Mouse (Mus musculus) heart, postnatal 25 days (tissue): ENCODE measurements around the gene Ccnj. TPM values are rescaled to one million over a fixed set of nuclear protein-coding genes. Genes with fewer than 3 reads are reported as not detected.

ENCODE experiments used
- DNase-seq: peaks from one replicate; pipeline ENCODE4 v3.0.0; 2022; ENCODE audit warnings: low spot score
- intact Hi-C: fragments of 180-260 bp; cut with DNase I; formaldehyde crosslinking; loops from one replicate; pipeline ENCODE4 v1.15.1; 2025
- microRNA-seq: library from miRNA; unstranded; fragments of <30 nt; microRNA quantifications from one replicate; pipeline ENCODE4 v1.2.0, GENCODE M21; 2022
- total RNA-seq, 2 experiments: library from RNA; stranded (reverse); gene quantifications; 2 replicates each; pipeline ENCODE4 v1.2.3; 2021

Gene Ccnj
- total RNA-seq, 2 experiments from 2014 or later, result 5.2 to 5.3 TPM

DNA sequence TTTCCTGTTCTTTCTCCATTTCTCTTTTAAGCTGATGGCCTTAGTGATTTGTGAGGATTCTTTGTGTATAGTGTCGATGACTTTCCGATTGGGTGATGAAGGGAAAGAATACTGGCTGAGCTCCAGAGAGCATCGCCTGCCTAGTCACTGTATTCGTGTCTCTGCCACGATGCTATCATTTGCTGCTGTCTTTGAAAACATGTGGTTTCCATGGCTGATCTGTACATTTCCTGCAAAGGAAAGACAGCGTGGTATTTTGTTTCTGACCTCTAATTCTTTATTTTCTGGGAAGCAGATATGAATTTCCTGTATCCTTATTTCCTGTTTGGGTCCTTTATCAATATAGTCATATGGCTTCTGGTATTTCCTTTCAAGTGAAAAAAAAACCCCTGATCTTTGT lies 9.2 kb downstream of the Ccnj start:
- no peak for DNase-seq
- intact Hi-C loops, result no loop called here

DNA sequence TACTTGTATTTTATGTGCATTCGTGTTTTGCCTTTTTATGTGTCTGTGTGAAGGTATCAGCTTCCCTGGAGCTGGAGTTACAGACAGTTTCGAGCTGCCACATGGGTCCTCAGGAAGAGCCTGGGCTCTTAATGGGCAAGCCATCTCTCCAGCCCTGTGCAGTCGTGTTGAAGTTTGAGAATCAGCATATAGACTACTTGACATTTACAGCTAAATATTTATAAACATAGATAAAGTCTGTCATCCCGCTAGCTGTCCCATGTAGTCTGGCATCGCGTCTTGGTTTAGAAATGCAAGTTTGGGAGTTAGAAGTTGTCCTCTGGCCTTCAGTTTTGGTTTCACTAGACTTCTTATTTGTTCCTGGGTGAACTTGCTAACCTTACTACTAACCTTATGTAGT lies 10.0 kb downstream of the Ccnj start:
- no peak for DNase-seq
- intact Hi-C loops, result no loop called here

DNA sequence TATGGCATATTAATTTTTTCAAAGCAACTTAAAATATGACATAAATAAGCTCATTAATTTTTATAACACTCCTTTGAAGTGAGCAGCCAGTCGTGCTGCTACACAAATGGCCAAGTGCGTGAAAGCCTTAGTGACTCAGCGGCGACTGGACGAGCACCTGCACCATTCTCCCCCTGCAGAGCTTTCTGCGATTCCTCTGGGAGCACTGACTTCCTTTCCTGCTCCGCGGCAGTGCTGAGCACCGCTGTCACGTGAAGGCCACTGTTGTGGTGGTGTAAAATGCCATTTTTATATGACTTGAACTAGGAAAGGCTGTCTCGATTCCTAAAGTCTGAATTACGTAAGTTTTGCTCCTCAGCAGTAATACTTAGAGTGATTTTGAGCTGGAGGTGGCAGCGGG lies 10.5 kb downstream of the Ccnj start:
- no peak for DNase-seq
- intact Hi-C loops, result no loop called here

DNA sequence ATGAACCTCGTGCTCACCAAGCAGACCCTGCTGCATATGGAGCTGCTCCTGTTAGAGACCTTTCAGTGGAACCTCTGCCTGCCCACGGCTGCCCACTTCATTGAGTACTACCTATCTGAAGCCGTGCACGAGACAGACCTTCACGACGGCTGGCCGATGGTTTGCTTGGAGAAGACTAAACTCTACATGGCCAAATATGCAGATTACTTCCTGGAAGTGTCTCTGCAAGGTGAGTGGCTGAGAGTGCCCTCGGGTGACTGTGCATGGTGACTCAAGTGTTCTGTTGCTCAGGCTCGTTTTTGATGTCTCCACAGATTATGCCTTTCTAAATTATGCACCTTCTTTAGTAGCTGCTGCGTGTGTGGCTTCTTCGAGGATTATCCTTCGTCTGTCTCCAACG lies 13.7 kb downstream of the Ccnj start:
- DNase-seq, result no peak
- intact Hi-C loops, result no loop called here

DNA sequence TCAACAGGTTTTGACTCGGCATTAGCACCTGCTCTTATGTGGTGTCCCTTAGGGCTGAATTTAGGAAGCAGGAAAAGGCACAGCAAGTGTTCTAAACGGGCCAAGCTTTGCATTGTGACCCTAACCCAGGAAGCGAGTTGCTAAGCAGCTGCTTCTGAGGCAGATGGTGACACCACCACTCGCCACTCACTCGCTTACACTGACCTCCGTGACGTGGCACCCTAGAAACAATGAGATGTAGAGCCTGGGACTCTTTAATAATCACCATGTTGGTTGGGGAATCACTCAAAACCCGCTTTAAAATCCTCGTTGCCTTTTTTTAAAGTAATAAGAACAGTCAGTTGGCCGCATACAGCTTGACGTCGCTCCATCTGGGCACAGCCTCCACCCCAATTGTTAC lies 18.3 kb downstream of the Ccnj start:
- intact Hi-C loops, result no loop called here
- DNase-seq, result no peak

DNA sequence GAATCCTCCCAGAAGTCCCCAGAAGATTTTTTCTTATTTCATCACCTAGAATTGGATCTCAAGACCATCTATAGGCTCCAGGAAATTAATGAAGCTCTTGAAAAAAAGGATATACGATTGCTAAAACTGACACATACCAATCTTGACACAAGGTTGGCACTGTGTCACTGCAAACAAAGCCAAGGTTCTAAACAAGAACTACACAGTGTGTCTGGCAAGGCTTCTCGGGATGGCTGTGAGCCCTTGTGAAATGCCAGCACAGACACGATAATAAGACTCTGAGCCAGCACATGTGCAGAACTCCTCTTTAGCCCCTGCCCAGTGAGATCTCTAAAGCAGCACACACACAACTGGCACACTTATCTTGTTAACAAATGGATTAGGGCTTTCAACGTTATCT lies 28.5 kb downstream of the Ccnj start:
- intact Hi-C loops, result no loop called here
- DNase-seq, result no peak

DNA sequence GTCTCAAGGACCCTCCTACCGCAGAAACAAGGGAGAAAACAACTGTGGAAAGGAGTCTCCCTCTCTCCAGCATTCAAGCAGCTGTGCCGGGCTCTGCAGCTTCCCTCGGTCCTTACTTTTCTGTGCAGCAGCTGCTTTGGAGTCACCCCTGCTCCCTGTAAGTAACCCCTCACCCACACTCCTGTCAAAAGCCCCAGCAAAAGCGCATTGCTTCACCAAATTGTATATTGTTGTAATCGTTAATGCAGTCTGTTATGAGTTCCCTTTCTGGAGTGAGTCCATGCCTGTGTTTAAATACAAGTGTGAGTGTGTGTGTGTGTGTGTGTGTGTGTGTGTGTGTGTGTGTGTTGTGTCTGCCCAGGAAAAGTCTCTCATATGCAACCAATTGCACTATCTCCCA lies 37.2 kb downstream of the Ccnj start:
- intact Hi-C loops, result no loop called here
- DNase-seq, result no peak

DNA sequence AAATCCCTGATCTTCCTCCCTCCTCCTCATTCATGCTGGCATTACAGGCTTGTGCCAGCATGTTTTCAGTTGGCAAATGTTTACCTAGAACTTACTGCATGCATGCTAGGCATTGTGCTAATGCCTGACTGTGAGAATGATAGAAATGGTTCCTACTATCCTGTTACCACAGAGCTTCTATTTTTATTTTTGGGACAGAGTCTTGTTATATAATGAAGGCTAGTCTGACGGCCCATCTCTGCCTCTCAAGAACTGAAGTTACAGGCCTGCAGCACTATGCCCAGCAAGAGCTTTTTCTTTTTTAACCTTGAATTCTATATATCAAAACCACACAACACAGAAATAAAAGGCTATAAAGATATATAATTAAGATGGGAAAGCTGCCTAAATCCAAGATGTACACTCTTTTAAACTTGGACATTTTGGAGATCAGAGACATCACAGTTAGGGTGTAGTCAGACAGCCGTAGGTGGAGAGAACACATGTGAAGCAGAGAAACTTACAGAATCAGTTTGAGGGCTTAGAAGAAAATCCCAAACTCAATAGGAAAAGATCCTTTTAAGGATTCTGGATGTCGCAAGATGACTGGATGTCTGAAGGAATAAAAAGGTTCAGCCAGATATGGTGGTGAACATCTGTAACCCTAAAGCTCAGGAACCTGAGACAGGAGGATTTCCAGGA lies 38.5 kb downstream of the Ccnj start:
- DNase-seq, result no peak
- intact Hi-C loops, result loop anchor here (5.0 kb wide), 1 partner anchor 37 kb away; the partner anchor contains the start of gene Ccnj

DNA sequence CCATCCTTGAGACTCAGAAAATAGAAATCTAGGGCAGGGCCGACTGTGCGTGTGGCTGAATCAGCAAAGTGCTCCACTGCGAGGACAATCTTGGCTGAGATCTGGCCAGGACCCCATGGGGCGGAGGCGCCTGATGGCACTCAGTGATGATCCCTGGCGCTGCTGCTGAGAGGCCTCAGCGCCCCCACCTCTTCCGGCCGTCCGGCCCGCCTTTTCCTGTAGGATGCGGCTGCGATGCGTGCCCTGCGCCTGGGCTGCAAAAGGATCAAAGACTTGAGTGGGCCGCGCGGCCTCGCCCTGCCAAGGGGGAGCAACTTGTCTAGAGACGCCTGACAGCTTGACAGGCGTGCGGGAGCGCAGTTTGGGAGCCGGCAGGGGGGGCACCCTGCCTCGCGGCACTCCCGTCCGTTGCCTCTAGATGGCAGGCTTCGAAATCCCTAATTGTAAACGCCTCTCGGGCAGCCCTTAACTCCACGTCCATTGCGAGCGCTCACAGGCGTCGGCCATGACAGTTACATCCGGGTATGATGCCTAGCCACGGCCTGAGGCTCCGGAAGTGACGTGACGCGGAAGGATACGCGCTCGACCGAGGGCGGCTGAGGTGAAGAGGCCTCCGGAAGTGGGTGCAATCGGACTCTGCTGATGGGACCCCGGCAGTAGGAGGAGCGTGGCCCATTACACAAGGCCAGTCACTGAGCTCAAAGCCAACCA lies 42.0 kb downstream of the Ccnj start:
- peak; percentile 72 for DNase-seq
- intact Hi-C loops, result loop anchor here (1.0 to 5.0 kb wide), 2 partner anchors 22 to 41 kb away; partner anchors contain the start of gene Ccnj

DNA sequence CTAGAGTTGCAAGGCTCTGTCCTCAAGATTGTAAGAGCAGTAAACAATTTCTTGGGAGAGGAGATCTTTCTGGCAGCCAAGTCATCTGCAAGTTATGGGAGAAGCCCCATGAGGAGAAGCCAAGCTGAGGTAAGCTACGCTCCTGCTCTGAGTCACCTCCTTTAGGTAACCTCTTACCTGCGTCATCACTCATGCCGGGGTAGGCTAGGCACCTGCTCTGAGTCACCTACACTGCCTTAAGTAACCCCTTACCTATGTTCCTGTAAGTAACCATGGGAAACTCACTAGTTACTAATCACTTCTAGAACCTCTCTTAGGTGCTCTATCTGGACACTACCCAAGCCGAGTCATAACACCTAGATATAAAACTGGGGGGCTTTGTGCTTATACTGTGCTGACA lies 50.6 kb downstream of the Ccnj start:
- no peak for DNase-seq
- intact Hi-C loops, result no loop called here

DNA sequence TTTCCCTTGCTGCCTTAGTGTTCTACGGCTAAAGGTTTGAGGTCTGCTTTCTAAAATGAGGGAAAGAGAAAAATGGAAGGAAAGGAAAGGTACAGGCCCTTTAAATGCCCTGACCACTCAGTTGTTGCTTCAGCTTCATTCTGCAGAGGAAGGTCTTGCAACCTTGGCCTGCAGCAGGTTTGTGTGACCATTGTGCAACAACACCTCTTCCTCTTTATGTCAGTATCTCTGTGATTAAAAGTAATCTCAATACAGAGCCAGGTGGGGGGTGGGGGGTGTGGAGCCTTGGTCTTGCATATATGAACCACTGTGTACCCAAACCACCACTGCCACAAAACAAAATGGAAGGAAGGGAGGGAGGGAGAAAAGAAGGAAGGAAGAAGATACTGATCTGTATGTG lies 57.8 kb downstream of the Ccnj start:
- intact Hi-C loops, result no loop called here
- DNase-seq, result no peak

DNA sequence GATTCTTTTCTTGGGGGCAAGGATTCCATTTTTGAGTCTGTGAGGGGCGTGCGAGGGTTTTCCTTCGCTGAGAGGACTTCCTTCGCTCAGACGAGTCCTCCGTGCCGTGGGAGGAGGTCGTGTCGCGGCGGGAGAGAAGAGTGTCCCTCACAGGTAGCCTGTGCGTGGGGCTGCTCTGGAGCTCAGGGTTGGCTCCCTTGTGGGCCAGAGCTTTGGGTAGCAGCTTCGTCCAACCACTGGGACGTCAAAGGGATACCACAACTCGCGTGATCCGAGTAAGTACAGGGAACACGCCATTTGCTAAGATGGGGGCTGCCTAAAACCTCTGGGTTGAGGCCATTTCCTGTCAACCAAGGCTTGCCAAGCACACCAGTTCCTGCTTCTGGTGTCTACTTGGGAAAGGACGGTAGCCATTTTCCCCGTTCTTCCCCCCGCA lies 63.0 kb downstream of the Ccnj start:
- no peak for DNase-seq
- intact Hi-C loops, result loop anchor here (2.0 kb wide), 1 partner anchor 63 kb away; the partner anchor contains the start of gene Ccnj

DNA sequence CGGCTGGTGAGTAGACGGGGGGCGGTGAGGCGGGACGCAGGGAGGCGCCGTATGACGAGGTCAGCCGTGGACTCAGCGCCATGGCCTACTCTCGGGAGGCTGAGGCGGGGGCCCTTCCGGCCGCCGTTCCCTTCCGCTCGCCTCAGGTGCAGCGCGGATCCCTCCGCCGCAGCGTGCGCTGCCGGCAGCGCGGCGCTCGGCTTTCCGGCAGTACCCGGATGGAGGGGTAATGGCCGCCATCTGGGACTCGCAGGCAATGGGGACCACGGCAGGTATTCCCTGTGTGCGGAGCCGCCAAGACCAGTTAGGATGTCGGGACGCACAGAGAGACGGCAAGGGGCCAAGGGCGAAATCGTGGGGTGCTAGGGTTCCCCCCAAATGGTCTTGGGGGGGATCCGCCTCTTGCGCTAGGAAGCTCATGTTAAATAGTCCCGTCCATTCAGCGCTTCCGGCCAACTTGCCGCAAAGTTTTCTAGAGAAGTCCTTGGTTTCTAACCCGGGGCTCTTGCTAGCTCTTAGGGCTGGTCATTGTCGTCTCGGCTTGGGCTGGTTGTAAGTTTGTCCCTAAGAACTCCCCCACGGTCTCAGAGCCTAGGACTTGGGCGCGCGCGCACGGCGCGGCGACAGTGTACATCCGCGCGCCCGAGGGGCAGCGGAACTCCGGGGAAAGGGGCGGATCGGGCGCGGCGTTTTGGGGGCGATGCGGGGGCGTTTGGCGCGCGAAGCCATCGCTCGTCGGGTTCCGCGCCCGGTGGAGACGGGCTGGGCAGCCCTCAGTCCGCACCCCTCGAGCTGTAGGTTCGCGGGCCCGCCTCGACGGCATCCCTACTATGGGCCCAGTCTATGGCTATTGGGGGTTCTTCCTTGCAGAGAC lies 63.7 kb downstream of the Ccnj start, which contains the start of gene Zfp518a:
Gene Zfp518a, plus strand, starts transcription at position 187 of the 874 bp plus-strand sequence.
- peak; percentile 76 for DNase-seq
- intact Hi-C loops, result loop anchor here (1.0 to 2.0 kb wide), 2 partner anchors 21 to 64 kb away; partner anchors contain the start of gene Ccnj

DNA sequence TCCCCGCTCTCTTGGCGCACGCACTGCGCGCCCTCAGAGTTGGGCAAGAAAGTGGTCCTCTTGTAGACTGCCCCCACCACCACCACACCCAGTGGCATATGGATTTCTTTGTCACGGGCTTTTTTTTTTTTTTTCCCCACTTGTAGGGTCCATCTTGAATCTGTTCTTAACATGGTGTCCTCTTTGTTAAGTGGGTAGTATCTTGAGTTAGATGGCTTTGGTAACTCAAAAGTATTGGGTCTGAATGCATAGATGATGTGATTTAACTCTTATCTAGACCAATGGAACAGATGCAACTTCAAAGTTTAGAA lies 64.3 kb downstream of the Ccnj start:
- no peak for DNase-seq
- intact Hi-C loops, result loop anchor here (1.0 to 2.0 kb wide), 2 partner anchors 22 to 65 kb away; partner anchors contain the start of gene Ccnj

Small RNA genes lying within 50 kb of the gene (microRNA-seq; reads per million reads assigned to microRNA genes)
- 0.83 reads per million for gene Mir8092

Other genes with a start within 250 kb of the Ccnj start
- 1 to 10 TPM; 7.0 to 7.3 TPM for gene Aldh18a1, start 242.8 kb upstream of the Ccnj start, total RNA-seq
- gene Tctn3, start 219.0 kb upstream of the Ccnj start, total RNA-seq, result 1 to 10 TPM; 6.3 to 8.9 TPM
- gene Entpd1, start 218.9 kb upstream of the Ccnj start, total RNA-seq, result 10 to 100 TPM; 29.9 to 30.3 TPM
- not detected for gene Cc2d2b, start 82.5 kb upstream of the Ccnj start, total RNA-seq
- gene Zfp518a, start 63.4 kb downstream of the Ccnj start, total RNA-seq, result 1 to 10 TPM; 7.5 to 7.9 TPM
- 1 to 10 TPM; 1.6 TPM for gene Blnk, start 163.3 kb downstream of the Ccnj start, total RNA-seq
- not detected for gene Dntt, start 198.0 kb downstream of the Ccnj start, total RNA-seq
- not detected for gene Opalin, start 245.8 kb downstream of the Ccnj start, total RNA-seq